In the genomic region with DNA sequence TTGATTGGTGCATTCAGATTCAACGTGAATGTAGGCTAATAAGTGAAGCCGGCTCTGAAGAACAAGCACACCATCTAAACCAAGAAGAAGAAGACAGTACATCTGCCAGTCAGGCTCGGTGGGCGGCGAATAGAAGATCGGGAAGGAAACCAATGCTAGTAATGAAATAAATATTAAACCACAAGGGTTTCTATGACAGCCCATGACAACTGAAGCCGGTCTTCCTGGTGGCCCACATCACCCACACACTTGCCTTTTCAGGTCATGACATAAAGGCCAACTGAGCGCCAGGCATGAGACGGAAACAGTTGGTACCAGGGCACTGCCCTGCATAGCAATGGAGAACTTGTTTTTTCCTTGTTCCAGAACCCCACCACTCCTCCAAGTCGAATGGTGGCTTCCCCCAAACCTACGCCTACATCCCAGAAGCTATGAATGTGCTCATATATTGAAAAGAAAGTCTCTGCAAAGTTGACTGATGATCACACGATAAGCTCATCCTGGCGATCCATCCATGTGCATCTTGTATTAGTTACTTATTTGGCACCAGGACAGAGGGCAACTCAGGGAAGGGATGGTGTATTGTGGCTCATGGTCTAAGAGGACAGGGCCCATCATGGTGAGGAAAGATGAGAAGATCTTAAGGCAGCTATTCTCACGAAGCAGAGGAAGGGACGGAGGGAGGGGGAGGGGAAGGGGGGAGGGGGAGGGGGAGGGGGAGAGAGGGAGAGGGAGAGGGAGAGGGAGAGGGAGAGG, we compare ENCODE assay signal across 19 mouse cellular contexts.
"Had no signal": no experiment of that assay in that cellular context is flagged by ENCODE, and none has a peak within 500 bp of the region (broad histone marks: within the 10 kb centered on the region; RNA-seq: fewer than 3 reads in every experiment).

No protein-coding gene starts in this region.

- H3K27ac ChIP-seq: limb, embryonic 10.5 days; limb, embryonic 13.5 days; liver, embryonic 12.5 days; liver, embryonic 15.5 days; lung, embryonic 15.5 days; neural tube, embryonic 12.5 days; neural tube, embryonic 15.5 days had no signal

- ATAC-seq: liver, embryonic 12.5 days had no signal

- H3K9me3 ChIP-seq: limb, embryonic 10.5 days; limb, embryonic 13.5 days; liver, embryonic 12.5 days; liver, embryonic 15.5 days; lung, embryonic 15.5 days; neural tube, embryonic 12.5 days; neural tube, embryonic 15.5 days had no signal

- H3K4me2 ChIP-seq: limb, embryonic 13.5 days; liver, embryonic 12.5 days; liver, embryonic 15.5 days; lung, embryonic 15.5 days; midbrain, embryonic 11.5 days; neural tube, embryonic 12.5 days; neural tube, embryonic 15.5 days had no signal

- H3K27me3 ChIP-seq: limb, embryonic 13.5 days; liver, embryonic 12.5 days; liver, embryonic 15.5 days; lung, embryonic 15.5 days; neural tube, embryonic 12.5 days; neural tube, embryonic 15.5 days had no signal

- H3K9ac ChIP-seq: limb, embryonic 13.5 days; liver, embryonic 12.5 days; liver, embryonic 15.5 days; lung, embryonic 15.5 days; neural tube, embryonic 12.5 days; neural tube, embryonic 15.5 days had no signal

- H3K4me3 ChIP-seq: limb, embryonic 10.5 days; limb, embryonic 13.5 days; liver, embryonic 12.5 days; liver, embryonic 15.5 days; lung, embryonic 15.5 days; neural tube, embryonic 12.5 days; neural tube, embryonic 15.5 days had no signal

- H3K4me1 ChIP-seq: neural tube, embryonic 12.5 days had no signal

- DNase-seq: kidney, adult 8-10 months; kidney, postnatal 25 days; liver; lung, adult 18-20 months; lung, postnatal 10 days; lung, postnatal 36 days; midbrain, embryonic 14.5 days; right cerebral cortex, adult 18-20 months; right cerebral cortex, postnatal 14 days; thymus, adult 18-20 months; thymus, postnatal 36 days had no signal

- H3K36me3 ChIP-seq: limb, embryonic 10.5 days; limb, embryonic 13.5 days; liver, embryonic 12.5 days; liver, embryonic 15.5 days; lung, embryonic 15.5 days; neural tube, embryonic 12.5 days; neural tube, embryonic 15.5 days had no signal
